Mouse (Mus musculus) stomach, postnatal 0 days (tissue): Measurements from ENCODE around the gene Fyco1. TPM values are rescaled to one million over a fixed set of nuclear protein-coding genes. Genes with fewer than 3 reads are reported as not detected.

Experiments used
- ATAC-seq: fragments of 200-750 bp; cut with Nextera tagmentation; 2 replicates; pipeline ENCODE4 v1.8.0; 2017; ENCODE audit not compliant: low FRiP score, low TSS enrichment
- DNase-seq: peaks from one replicate; pipeline ENCODE4 v3.0.0-alpha.2; 2016; ENCODE audit warnings: low spot score
- H3K27ac ChIP-seq: fragments of 300-500 bp; sonication (generic); replicated peaks from 2 replicates; pipeline ENCODE4 v1.5.1; 2014; ENCODE audit warnings: mild to moderate bottlenecking, control low read depth
- H3K27me3 ChIP-seq: fragments of 300-500 bp; sonication (generic); 2 replicates; pipeline ENCODE4 v1.6.1; 2014; ENCODE audit warnings: low read length; ENCODE audit not compliant: control insufficient read depth, insufficient read depth
- H3K36me3 ChIP-seq: fragments of 300-500 bp; sonication (generic); 2 replicates; pipeline ENCODE4 v1.6.1; 2014; ENCODE audit warnings: low read length, mixed read lengths; ENCODE audit not compliant: control insufficient read depth, insufficient read depth
- H3K4me1 ChIP-seq: fragments of 300-500 bp; sonication (generic); replicated peaks from 2 replicates; pipeline ENCODE4 v1.6.1; 2014; ENCODE audit warnings: antibody characterized with exemption; ENCODE audit not compliant: control insufficient read depth, insufficient read depth
- H3K4me2 ChIP-seq: fragments of 300-500 bp; sonication (generic); replicated peaks from 2 replicates; pipeline ENCODE4 v1.6.1; 2014; ENCODE audit warnings: low read depth, mild to moderate bottlenecking, control low read depth, moderate library complexity
- H3K4me3 ChIP-seq: fragments of 300-500 bp; sonication (generic); 2 replicates; pipeline ENCODE4 v1.5.1; 2014; ENCODE audit warnings: low read depth, low read length, control low read depth
- H3K9ac ChIP-seq: fragments of 300-500 bp; sonication (generic); 2 replicates; pipeline ENCODE4 v1.6.1; 2014; ENCODE audit warnings: mild to moderate bottlenecking, low read length, control low read depth, mixed read lengths
- H3K9me3 ChIP-seq: fragments of 300-500 bp; sonication (generic); 2 replicates; pipeline ENCODE4 v1.6.1; 2016; ENCODE audit warnings: low read length; ENCODE audit not compliant: control insufficient read depth
- CTCF ChIP-seq: IDR thresholded peaks from 2 replicates; pipeline ENCODE4 v1.5.1; 2016; ENCODE audit warnings: antibody characterized with exemption, low read depth, mild to moderate bottlenecking, moderate library complexity
- EP300 ChIP-seq: optimal IDR thresholded peaks from 2 replicates; pipeline ENCODE3; 2016; ENCODE audit warnings: antibody characterized with exemption
- whole genome bisulfite sequencing: fragments of 180-500 bp; shearing (Covaris S2); extraction: QIAGEN DNeasy Blood & Tissue Kit; methylation state at CpG from one replicate; pipeline ENCODE4 v1.1.7; 2014; 5-methylcytosine and 5-hydroxymethylcytosine counted together
- polyA plus RNA-seq: library from polyadenylated mRNA; unstranded; fragments of >200 nt; fragmentation: Nextera tagmentation; extraction: Ambion mirVana; gene quantifications from 2 replicates; pipeline ENCODE4 v1.2.1, GENCODE M21; 2015

The Fyco1 gene
- polyA plus RNA-seq, 1 experiment from 2014 or later = 6.9 TPM

DNA sequence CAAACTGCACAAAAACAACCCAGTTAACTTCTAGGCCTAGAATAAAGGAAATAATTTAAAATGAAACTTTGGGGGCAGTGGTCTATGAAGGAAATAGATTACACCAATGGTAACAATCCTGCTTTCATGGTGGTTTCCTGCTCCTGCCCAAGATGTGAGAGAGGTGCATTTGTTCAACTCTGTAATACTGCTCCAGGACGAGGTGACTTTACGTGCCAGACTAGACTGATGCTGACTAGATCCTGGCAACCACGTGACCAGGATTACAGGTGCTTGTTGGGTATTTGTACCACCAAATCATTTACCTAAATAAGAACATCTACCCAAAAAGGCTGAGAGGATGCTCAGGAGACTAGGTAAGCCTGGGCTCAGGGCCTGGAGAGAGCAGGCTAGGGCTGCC is 39.9 kb downstream of the Fyco1 start:
- DNase-seq = no peak
- H3K36me3 ChIP-seq = peaks cover 12% of the 10 kb centered on the region
- 90% methylated on average over 3 of the region's 3 CpGs for WGBS
- H3K4me1 ChIP-seq = no peaks in the 10 kb centered on the region
- no peaks in the 10 kb centered on the region for H3K9me3 ChIP-seq
- no peaks in the 10 kb centered on the region for H3K27me3 ChIP-seq
- no peak overlapping the region for H3K9ac ChIP-seq
- TF ChIP-seq CTCF (no peak), EP300 (no peak)
- ATAC-seq = no peak
- H3K4me3 ChIP-seq = no peak overlapping the region
- H3K27ac ChIP-seq = no peak overlapping the region
- no peak overlapping the region for H3K4me2 ChIP-seq

DNA sequence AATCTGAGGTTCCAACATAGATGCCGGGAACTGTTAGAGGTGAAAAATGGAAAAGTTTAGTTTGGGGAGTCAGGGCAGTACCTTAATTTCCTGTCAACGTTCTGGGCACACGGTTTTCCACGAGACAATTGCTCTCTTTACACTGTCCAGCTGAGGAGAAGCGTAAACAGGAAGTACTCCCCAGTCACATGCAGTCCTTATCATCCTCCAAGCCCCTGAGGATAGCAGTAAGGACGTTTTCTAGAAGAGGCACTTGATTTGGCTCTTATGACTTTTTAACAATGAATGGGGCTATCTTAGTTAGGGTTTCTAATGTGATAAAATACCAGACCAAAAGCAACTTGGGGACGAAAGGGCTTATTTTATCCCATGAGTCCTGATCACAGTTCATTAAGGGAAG is 43.1 kb downstream of the Fyco1 start:
- ATAC-seq (no peak), DNase-seq (peak; percentile 7)
- Histone ChIP-seq H3K4me3 (no peak overlapping the region), H3K9me3 (no peaks in the 10 kb centered on the region), H3K4me2 (no peak overlapping the region), H3K36me3 (peaks cover 10% of the 10 kb centered on the region; the same call in 1 of the 2 replicates), H3K27ac (no peak overlapping the region), H3K4me1 (no peaks in the 10 kb centered on the region), H3K9ac (no peak overlapping the region), H3K27me3 (no peaks in the 10 kb centered on the region)
- 49% methylated on average over 7 of the region's 7 CpGs for WGBS
- no peak for TF ChIP-seq EP300
- no peak for TF ChIP-seq CTCF

GRCm38 (mm10) chr9:123806267-123806666 is 45.4 kb downstream of the Fyco1 start, which contains the start of gene Cxcr6:
Gene Cxcr6, plus strand, starts transcription at chr9:123806475.
- ATAC-seq (no peak), DNase-seq (peak; percentile 5)
- Histone ChIP-seq H3K36me3 (peaks cover 5% of the 10 kb centered on the region; the same call in 1 of the 2 replicates), H3K27ac (no peak within 1 kb of the TSS), H3K4me2 (no peak within 1 kb of the TSS), H3K27me3 (no peaks in the 10 kb centered on the region), H3K9me3 (no peaks in the 10 kb centered on the region), H3K9ac (no peak within 1 kb of the TSS), H3K4me1 (no peaks in the 10 kb centered on the region), H3K4me3 (no peak within 1 kb of the TSS)
- WGBS = 87% methylated on average over 5 of the region's 5 CpGs
- TF ChIP-seq EP300 (no peak), CTCF (no peak)

DNA sequence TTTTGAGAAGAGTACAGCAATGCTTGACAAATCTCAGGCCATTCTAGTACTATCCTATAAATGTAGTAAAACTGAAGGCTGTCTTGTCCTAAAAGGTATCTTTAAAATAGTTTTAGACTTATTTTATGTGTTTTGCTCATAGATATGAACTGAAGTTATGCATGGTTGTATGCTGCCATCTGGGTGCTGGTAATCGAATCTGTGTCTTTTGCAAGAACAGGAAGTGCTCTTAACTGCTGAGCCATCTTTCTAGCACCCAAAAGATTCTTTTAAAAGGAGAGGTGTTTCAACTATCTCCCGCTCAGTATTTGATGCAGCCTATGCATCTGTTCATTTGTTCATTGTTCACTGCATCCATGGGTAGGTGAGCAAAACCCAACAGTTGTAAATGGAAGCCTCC is 46.5 kb downstream of the Fyco1 start:
- no peak for ATAC-seq
- no peak for TF ChIP-seq CTCF
- no peak for TF ChIP-seq EP300
- H3K9ac ChIP-seq = no peak overlapping the region
- no peak overlapping the region for H3K4me2 ChIP-seq
- 89% methylated on average over 2 of the region's 2 CpGs for WGBS
- no peak for DNase-seq
- no peak overlapping the region for H3K4me3 ChIP-seq
- H3K9me3 ChIP-seq = no peaks in the 10 kb centered on the region
- no peak overlapping the region for H3K27ac ChIP-seq
- H3K4me1 ChIP-seq = no peaks in the 10 kb centered on the region
- H3K27me3 ChIP-seq = no peaks in the 10 kb centered on the region
- H3K36me3 ChIP-seq = peaks cover 6% of the 10 kb centered on the region; the same call in 1 of the 2 replicates

DNA sequence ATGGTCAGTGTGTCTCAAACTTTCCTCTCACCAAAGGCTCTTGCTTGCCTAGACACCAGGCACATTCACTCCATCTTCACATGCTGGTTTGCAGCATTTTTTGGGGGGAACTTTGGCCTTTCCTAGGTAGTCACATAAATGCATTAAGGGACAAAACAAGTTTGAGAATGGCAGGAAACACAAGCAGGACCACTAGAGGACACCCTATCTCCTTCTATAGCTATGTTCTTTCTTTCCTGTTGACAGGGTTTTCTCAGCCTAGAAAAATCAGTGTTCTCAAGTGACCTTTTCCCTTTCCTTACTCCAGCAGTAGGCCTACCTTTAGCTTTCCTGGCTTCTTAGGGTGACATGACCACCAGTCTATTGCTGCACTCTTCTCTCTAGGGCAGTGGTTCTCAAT is 48.8 kb downstream of the Fyco1 start:
- no peaks in the 10 kb centered on the region for H3K9me3 ChIP-seq
- H3K27me3 ChIP-seq = no peaks in the 10 kb centered on the region
- no peak overlapping the region for H3K27ac ChIP-seq
- H3K4me1 ChIP-seq = no peaks in the 10 kb centered on the region
- ATAC-seq (no peak), DNase-seq (peak; percentile 3)
- TF ChIP-seq CTCF (peak; percentile 34; the same call in 1 of the 2 replicates), EP300 (no peak)
- H3K4me2 ChIP-seq = no peak overlapping the region
- H3K4me3 ChIP-seq = no peak overlapping the region
- H3K36me3 ChIP-seq = peaks cover 7% of the 10 kb centered on the region; the same call in 1 of the 2 replicates
- no peak overlapping the region for H3K9ac ChIP-seq

DNA sequence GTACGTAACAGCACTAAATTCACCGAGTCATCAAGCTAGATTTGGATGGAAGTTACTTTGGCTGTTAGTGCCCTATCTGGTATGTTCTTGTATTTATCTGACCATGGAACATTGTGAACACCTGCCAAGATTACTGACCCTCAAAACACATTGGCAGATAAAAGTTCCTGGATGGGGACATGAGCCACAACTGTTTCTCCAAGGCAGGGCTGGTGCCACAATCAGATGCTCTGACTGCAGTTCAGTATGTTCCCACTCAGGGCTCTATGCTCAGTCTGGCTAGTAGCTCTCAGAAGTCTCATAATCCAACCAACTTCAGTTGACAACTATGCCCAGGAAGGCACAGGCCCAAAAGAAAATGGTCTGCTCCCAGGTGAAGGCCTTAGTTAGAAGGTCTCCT is 49.3 kb downstream of the Fyco1 start:
- Histone ChIP-seq H3K4me1 (no peaks in the 10 kb centered on the region), H3K4me2 (no peak overlapping the region), H3K27me3 (no peaks in the 10 kb centered on the region), H3K9me3 (no peaks in the 10 kb centered on the region), H3K9ac (no peak overlapping the region), H3K27ac (no peak overlapping the region), H3K4me3 (no peak overlapping the region), H3K36me3 (peaks cover 12% of the 10 kb centered on the region; the same call in 1 of the 2 replicates)
- TF ChIP-seq EP300 (no peak), CTCF (no peak)
- peak; percentile 2 for DNase-seq
- ATAC-seq = no peak
- WGBS = 97% methylated on average over 2 of the region's 2 CpGs
